Mouse (Mus musculus): Measurements from ENCODE around the gene Psmb8.

DNA sequence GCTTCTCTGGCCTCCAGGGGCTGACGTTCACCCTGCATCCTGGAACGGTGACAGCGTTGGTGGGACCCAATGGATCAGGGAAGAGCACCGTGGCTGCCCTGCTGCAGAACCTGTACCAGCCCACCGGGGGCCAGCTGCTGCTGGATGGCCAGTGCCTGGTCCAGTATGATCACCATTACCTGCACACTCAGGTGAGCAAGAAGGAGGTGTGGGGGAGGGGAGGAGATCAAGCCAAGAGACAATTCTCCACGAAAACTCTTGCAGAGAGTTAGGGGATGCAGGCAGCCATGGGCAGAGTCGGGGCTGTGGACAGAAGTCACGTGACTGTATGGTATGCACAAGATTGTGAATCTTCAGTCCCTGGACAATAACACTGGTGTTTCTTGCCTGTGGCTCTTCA is 4.1 kb upstream of the Psmb8 start:
- TF ChIP-seq POLR2A (IDR thresholded peaks at IDR 0.05; ENCODE audit: low read depth, low read length), result no peak
- TF ChIP-seq CTCF (IDR thresholded peaks at IDR 0.05; ENCODE audit: extremely low read depth, insufficient read depth, insufficient read length, insufficient replicate concordance), result no peak
